Mouse (Mus musculus) erythroblast, adult 5-6 weeks (primary cell): Measurements from ENCODE around the gene Ccnb1. TPM values are rescaled to one million over a fixed set of nuclear protein-coding genes. Genes with fewer than 3 reads are reported as not detected.
"Not testable (repeated sequence)": the region's sequence is repeated elsewhere in the genome, so short reads cannot be mapped to it uniquely, and the experiment has no call there.

Experiments used
- ATAC-seq: replicated peaks from 2 replicates; pipeline ENCODE4 v1.8.0; 2016; ENCODE audit warnings: moderate number of reproducible peaks, mild to moderate bottlenecking, moderate TSS enrichment, inconsistent platforms; ENCODE audit not compliant: poor library complexity, low FRiP score, severe bottlenecking
- total RNA-seq, 2 experiments: library from RNA; stranded (forward) in 1 of 2; stranded (reverse) in 1 of 2; fragments of 150-400 nt in 1 of 2; fragments of 200-764, 138-1000 nt in 1 of 2; gene quantifications; 2 replicates each; pipeline versions ENCODE4 v1.2.3 to v1.2.4; 2015 to 2017; ENCODE audit warnings: low replicate concordance in 2 of 2

Ccnb1 gene
- total RNA-seq (2015; ENCODE audit: low replicate concordance) (64.0 and 69.2 TPM in 2 replicates), total RNA-seq (2017; ENCODE audit: low replicate concordance) (97.6 and 133 TPM in 2 replicates)

- peak; percentile 95 for ATAC-seq
Measured at GRCm38 (mm10) chr13:100786414-100786867, at the start of gene Ccnb1. TSS of gene Ccnb1 (minus strand) at chr13:100786570.

- ATAC-seq = no peak
Measured at GRCm38 (mm10) chr13:100834777-100835176, 48.4 kb upstream of the Ccnb1 start.

- ATAC-seq = no peak
Measured at GRCm38 (mm10) chr13:100833640-100834002, 47.3 kb upstream of the Ccnb1 start.

GRCm38 (mm10) chr13:100832741-100833639 is 46.6 kb upstream of the Ccnb1 start, which contains the start of gene Slc30a5:
TSS of gene Slc30a5 (minus strand) at chr13:100833427.
- peak; percentile 97 for ATAC-seq

- ATAC-seq = no peak
Measured at GRCm38 (mm10) chr13:100832188-100832587, 45.8 kb upstream of the Ccnb1 start.

- no peak for ATAC-seq
Measured at GRCm38 (mm10) chr13:100831123-100831522, 44.8 kb upstream of the Ccnb1 start.

- no peak for ATAC-seq
Measured at GRCm38 (mm10) chr13:100825627-100826410, 39.4 kb upstream of the Ccnb1 start.

- no peak for ATAC-seq
Measured at GRCm38 (mm10) chr13:100824916-100825315, 38.5 kb upstream of the Ccnb1 start.

- no peak for ATAC-seq
Measured at GRCm38 (mm10) chr13:100824306-100824705, 37.9 kb upstream of the Ccnb1 start.

- ATAC-seq = no peak
Measured at GRCm38 (mm10) chr13:100823863-100824262, 37.5 kb upstream of the Ccnb1 start.

GRCm38 (mm10) chr13:100814451-100814850 is 28.1 kb upstream of the Ccnb1 start:
- ATAC-seq = no peak

- no peak for ATAC-seq
Measured at GRCm38 (mm10) chr13:100805776-100806175, 19.4 kb upstream of the Ccnb1 start.

- ATAC-seq = no peak
Measured at GRCm38 (mm10) chr13:100797171-100797570, 10.8 kb upstream of the Ccnb1 start.

GRCm38 (mm10) chr13:100789083-100789482 is 2.7 kb upstream of the Ccnb1 start:
- ATAC-seq = no peak

- ATAC-seq = not testable (repeated sequence)
Measured at GRCm38 (mm10) chr13:100788057-100788456, 1.7 kb upstream of the Ccnb1 start.

- ATAC-seq = no peak
Measured at GRCm38 (mm10) chr13:100787316-100788010, 1.1 kb upstream of the Ccnb1 start.

- ATAC-seq = peak; percentile 77
Measured at GRCm38 (mm10) chr13:100785806-100786413, 460 bp downstream of the Ccnb1 start.

- ATAC-seq = peak; percentile 49
Measured at GRCm38 (mm10) chr13:100777491-100777890, 8.9 kb downstream of the Ccnb1 start.

GRCm38 (mm10) chr13:100776710-100777109 is 9.7 kb downstream of the Ccnb1 start:
- no peak for ATAC-seq
